Mouse (Mus musculus): Measurements from ENCODE around the gene Rpa1.
"Not testable (repeated sequence)": the region's sequence is repeated elsewhere in the genome, so short reads cannot be mapped to it uniquely, and the experiment has no call there.

The Rpa1 gene

DNA sequence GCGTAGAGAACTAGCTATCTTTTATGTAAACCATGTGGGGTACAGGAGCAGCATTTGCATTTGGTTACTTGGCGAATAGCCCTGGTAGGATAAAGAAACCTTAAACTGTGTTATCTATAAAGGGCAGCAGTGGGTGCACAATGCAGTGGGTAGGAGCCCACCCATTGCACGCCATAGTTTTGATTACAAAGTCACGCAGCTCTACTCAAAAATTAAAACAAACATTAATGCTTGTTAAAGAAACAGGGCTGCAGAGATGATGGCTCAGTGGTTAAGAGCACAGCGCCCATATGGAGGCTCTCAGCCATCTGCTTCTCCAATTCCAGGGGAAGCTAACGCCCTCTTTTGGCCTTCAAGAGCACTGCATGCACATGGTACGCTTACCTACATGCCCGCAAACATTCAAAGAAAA is 24.8 kb downstream of the Rpa1 start:
- DNase-seq (ENCODE audit: low read depth, low spot score) = no peak

DNA sequence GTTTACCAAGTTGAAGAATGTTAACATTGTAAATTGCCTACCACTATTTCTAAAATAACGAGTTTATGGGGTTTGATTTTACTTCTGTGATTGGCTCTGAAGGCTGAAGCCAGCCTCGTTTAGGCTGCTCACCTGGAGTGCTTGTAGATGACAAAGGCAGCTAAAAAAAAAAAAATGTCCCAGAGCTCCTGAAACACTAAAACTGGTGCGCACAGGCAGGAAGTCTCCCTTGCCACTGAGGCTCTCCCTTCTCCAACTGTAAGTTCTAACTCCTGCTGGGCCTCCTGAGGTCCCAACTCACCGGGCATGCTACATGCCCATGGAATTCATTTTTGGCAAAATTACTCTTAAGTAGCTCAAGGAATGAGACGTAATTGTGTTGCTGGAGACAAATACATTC is 28.9 kb downstream of the Rpa1 start:
- DNase-seq (ENCODE audit: low read depth, low spot score) = no peak

DNA sequence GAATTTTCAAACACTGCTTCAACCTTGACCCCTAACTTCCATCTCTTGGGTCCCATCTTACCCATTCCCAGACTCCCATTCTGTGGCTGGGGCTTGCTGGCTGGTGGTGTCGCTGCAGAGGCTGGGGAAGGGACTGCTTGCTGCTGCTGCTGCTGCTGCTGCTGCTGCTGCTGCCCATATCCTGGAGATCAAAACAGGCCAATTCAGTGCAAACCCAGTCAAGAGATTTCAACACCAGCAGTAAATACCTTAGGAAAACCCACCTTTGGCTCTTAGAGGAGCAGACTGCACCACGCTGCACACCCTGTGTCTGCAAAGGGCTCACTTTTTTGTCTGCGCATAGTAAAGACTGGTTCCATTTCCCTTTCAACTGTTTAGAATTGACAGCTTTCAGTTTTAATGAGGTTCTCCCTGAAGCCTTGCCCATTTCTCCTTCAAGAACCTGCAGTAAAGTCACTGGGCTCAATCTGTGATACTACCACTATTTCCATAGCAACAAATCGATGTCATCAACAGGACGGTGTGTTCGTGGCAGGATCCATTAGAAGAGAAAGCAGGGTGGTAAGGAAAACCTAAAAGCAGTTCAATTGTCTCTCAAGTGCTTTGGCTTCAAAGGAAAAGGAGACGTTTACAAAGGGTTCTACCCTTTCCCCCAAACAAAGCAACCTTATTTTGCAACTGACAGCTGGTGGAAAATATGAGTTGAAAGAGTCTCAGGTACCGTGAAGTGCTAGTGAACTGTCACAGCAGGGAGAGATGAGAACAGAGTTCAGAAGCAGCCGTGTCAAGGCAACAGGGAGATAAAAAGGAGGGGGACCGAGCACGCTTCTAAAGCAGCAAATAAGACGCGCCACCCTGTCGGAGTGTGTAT is 29.5 kb downstream of the Rpa1 start:
- DNase-seq (ENCODE audit: low read depth, low spot score) = no peak

DNA sequence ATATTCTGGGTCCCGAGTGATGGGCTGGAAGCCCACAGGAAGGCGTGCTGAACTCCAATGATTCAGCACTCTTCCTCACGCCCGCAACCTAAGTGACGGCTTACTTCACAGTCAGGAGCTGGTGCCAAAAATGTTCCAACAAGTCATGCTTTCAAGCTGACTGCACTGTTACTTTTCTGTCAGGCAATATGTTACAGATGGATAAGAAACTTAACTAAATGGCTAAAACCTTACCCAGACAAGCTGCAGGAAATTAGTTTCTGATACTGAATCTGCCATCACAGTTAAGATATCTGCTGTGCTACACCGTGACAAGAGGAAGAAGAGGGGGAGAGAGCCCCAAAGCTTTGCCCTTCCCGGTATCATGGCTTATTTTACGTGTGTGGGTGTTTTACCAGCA is 34.3 kb downstream of the Rpa1 start:
- DNase-seq (ENCODE audit: low read depth, low spot score) = no peak

DNA sequence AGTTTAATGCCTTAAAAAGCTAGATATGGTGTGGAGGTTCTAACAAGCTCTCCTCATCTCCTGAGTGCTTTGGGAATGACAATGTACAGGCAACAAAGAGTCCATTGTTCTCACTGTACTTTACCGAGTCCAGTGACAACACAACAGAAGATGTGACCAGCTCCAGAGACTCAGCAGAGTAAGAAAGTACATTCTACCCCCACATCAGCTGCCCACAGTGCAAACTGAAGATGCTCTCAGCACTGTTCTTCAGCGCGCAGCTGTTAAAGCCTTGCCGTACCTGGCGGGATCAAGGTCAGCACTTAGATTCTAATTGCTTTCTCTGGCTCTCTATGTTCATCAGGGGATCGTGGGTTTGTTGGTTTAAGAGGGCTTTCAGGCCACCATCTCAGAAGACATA is 36.4 kb downstream of the Rpa1 start:
- no peak for DNase-seq (ENCODE audit: low read depth, low spot score)

DNA sequence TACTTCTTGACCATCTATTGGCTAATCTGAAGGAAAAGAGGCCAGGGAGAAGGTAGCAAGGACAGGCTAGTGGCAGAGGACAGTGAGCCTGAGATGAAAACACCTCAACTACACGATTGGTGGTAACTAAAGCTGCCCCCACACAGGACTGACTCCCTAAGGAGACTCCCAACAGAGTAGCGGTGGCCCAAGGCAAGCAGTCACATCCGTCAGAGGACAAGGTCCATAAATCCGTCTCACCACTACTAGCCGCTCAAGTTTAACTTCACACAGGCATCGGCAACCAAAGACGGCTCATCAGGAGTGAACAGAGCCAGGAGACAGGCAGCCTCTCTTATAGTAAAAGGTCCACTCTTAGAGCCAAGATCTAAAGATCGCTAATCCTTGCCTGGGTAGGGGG is 37.3 kb downstream of the Rpa1 start:
- no peak for DNase-seq (ENCODE audit: low read depth, low spot score)

DNA sequence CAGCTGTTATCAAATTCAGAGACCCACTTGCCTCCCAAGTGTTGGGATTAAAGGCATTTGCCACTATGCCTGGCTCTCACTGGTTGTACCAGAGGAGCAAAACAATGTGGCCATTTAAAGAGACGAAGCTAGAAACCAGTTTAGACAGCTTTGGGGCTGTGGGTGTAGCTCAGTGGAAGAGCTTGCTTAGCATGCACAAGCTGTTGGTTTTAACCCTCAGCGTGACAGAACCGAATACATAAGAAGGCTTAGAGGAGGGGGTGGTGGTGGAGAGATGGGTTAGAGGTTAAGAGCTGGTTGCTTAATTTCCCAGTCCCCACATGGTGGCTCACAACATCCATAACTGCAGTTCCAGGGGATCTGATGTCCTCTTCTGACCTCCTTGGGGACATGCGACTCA is 39.5 kb downstream of the Rpa1 start:
- DNase-seq (ENCODE audit: low read depth, low spot score) = no peak

DNA sequence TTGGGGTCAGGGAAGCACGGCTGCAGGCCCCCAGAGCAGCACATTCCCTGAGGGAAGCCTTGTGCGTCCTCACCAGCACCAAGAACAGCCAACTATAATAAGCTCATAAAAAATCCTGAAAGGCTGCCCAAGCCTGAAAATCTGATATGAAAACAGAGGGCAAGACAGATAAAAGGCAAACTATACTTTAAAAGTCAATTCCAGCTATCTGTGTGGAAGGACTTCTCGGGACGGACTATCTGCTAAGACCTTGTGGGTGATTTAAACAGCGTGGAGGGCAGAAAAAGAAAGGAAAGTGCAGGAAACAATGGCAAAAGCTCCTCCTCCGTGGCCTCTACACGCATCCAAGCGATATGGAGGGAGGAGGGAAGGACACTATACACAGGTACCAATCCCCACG is 43.3 kb downstream of the Rpa1 start:
- no peak for DNase-seq (ENCODE audit: low read depth, low spot score)

DNA sequence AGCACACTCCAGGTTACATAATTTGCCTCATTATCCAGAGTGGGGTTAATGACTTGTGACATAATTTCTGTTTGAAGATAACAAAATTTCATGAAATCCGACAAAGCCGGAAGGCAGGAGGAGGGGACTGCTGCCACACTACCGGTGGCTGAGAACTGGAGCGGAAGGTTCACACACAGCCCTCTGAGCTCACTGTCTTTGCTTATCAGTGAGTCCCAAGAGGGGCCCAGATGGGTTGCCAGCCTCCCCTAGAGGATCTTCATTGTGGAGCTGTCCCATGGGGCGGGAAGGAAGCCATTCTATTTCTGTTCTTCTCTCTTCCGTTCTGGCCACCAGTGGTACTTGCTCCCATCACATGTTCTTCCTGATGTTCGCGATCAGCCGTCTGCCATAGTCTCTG is 47.2 kb downstream of the Rpa1 start:
- DNase-seq (ENCODE audit: low read depth, low spot score) = no peak

DNA sequence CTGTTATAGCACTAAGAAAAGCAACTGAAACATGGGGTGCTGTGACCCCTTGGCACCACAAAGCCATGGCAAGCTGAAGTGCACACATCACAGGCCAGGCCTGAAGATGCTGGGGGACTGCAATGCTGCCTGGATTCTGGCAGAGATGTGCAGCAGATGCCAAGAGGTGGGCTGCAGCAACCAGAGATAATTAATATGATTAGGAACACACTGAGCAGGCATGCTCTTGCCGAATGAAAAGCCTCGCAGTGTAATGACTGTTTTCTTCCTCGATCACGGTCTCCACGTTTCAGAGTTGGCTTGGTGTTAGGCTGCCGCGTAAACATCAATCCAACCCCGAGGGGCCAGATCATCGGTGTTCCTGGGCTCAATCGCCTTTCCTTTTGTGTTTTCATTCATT is 48.3 kb downstream of the Rpa1 start:
- DNase-seq (ENCODE audit: low read depth, low spot score) = no peak

DNA sequence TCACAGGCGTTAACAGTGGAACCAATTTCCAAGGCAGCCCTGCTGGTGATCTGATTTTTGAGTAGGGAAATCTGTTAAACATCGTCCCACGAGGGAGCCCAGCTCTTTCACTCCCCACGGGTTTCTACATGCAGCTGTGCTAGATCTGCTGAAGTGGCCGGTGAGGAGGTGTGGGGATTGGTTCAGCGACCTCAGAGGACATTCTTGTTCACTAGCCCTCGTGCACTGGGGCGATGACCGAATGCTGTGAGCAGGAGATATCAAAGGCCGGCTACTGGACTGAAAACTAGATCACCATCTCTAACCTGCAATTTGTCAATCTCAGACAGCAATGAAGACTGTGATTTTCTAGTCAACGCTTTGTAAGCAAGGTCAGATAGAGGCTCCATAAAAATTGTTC is 49.6 kb downstream of the Rpa1 start:
- no peak for DNase-seq (ENCODE audit: low read depth, low spot score)

DNA sequence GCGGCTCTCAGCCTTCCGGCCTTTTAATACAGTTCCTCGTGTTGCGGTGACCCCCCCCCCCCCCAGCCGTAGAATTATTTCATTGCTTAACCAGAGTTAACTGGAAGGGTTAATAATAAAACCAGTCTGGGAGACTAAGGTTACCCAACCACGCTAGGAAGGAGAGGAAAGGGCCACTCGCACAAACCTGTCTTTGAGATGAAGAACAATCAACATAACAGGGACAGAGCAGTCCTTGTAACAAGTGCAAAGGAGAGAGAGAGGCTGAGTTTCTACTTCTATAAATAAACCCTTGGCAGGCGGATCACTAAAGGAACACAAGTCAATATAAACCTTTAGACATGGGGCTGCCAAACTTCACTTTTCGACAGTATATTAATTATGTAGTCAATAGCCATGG is 50.5 kb downstream of the Rpa1 start:
- no peak for DNase-seq (ENCODE audit: low read depth, low spot score)

DNA sequence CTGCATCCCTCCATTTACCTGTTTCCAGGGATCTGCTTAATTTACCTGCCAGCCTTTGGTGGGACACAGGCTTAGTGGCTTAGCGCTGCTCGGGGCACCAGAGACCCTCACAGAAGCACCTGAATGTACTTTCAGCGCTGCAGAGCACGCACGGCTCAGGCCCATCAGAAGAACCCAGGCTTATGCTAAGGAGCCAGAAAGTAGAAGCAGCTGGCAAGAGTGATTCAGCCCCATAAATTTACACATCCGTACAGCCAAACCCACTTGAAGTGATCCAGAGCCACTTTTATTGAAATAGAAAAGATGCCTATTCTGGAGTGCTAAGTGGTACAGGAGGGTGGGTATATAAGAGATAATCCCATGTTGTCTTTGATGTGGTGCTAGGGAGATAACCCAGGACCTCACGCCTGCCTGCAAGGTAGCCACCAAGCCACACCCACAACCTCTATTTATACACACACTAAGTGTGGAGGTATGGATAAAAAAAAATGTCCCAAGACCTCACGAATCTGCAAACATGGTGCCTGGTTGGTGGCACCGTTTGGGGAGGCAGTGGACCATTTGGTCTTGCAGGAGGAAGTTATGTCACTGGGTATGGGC is 51.6 kb downstream of the Rpa1 start:
- DNase-seq (ENCODE audit: low read depth, low spot score) = no peak

DNA sequence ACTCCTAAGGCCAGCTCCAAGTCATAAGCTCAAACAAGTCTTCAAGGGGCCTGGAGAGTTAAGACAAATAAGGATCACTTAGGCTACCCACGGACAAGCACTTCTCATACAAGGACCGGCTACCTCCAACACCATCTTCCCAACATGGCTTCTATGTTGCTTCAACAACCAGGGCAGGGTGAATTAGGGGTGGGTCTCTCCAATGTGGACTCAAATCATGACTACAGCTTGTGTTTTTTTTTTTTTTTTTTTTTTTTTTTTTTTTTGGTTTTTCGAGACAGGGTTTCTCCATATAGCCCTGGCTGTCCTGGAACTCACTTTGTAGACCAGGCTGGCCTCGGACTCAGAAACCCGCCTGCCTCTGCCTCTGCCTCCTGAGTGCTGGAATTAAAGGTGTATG is 52.6 kb downstream of the Rpa1 start:
- DNase-seq (ENCODE audit: low read depth, low spot score) = not testable (repeated sequence)

DNA sequence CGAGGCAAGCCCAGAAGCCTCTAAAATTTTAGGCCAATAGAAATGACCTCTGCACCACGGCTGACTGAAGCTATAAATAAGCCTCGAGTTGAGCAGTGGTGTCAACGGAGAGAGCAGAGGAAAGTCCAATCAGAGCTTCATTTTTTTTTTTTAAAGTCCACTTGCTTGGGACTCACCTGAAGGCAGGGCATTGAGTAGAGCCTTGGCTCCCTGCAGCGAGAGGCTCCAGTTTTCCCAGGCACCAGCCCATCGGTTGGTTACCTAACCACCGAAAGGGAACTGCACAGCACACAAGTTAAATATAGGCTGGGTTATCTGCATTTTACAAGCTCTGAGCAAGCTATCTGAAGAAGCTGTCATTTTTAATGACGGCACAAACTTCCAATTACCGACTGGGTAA is 53.3 kb downstream of the Rpa1 start:
- DNase-seq (ENCODE audit: low read depth, low spot score) = no peak

DNA sequence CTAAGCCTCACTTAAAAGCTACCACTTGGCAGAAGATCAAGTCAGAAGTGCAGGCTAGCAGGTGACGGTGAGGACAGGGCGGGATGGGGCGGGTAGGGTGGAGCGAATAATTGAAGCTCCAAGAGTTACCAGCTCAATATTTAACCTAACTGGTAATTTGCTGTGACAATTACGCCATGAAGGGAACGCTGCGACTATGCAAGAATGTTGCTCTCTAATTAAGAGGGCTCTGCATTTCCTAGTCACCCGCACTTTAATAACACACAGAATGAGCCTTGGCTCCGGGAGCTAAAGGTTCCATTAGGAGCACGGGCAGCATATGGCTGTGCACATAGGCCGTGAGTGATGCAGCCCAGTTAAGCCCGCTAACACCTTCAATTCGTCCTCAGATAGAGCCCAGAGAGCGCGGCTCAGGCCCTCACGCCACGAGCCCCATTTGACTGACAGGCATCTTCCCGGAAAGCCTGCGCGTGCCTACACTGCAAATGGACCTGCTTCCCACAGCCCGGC is 54.2 kb downstream of the Rpa1 start:
- no peak for DNase-seq (ENCODE audit: low read depth, low spot score)

DNA sequence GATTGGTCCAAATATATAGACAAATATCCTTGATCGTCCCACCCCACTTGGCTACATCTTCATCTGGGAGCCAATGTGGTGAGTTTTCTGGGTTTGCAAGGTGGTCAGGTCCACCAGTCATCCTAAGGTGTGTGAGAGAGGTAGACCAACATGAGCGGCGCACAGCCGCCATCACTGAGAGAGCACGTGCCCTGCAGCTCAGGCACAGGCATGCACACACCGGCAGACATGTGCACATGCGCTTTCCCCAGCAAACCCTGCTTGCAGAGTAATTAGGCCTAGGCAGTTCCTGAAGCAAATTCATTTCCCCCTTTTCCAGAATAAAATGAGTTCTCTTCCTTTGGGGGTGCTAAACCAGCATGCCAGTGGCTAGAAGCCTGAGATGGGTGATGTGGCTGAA is 55.8 kb downstream of the Rpa1 start:
- DNase-seq (ENCODE audit: low read depth, low spot score) = no peak

DNA sequence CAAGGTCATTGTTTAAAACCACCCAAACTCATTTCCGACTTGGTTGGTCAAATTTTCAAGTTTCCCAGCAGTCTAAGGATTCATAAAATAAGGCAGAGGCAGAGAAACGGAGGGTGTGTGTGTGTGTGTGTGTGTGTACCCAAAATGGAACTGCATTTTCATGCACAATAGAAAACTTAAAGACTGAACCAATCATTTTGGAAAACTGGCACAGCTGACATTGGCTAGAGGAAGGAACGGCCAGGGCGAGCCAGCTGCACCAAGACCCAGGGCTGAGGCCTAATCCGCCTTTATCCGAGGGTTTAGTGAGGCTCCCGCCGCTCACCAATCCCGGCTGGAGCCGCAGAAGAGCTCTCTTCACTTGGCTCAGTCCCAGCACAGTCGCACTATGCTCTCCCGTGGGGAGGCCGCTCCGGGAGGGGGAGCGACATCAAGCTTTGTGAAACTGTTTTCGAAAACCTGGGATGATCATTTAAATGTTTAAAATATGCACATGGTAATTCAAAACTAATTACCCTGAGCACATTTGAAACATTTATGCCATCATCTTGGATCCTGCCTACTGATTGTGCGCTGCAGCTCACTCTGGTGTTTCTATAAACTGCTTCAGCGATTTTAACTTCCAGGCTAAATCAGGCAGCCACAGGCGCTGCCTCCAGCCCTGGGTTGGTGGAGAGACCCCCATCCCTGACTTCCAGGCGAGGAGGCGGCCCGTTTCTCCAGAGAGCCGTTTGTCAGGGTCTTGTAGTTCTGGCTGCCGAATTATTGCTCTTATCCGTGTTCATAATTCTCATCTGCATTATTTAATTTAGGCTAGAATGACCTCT is 56.5 kb downstream of the Rpa1 start:
- no peak for DNase-seq (ENCODE audit: low read depth, low spot score)

DNA sequence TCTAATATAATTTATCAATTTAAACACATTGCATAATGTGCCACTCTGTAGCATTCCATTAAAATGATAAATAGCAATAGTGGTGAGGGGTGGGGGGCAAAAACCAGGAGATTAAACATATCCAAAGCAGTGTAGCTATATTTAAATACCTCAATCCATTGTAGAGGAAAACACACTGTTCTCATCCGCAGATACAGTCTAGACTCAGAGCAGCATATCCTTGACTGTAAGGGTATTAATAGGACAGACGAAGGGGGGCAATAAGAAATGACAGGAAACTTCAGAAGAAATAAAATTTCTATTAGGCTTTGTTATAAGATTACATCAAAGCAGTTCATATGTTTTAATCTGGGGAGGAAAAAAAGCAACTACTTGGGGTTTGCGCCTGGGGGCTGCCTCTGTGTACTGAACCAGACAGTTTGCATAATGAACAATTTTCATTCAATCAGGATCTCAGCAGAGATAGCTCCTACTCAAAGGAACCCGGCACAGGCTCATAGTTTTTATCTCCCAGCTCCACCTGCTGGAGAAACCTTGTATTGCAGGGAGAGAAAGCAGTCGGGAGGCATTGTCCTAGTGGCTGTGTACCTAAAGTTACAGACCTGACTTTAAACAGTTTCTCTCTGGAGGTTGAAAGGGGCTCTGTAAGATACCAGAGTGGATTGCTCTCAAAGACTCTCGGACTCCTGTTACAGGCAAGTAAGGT is 57.4 kb downstream of the Rpa1 start:
- DNase-seq (ENCODE audit: low read depth, low spot score) = no peak

DNA sequence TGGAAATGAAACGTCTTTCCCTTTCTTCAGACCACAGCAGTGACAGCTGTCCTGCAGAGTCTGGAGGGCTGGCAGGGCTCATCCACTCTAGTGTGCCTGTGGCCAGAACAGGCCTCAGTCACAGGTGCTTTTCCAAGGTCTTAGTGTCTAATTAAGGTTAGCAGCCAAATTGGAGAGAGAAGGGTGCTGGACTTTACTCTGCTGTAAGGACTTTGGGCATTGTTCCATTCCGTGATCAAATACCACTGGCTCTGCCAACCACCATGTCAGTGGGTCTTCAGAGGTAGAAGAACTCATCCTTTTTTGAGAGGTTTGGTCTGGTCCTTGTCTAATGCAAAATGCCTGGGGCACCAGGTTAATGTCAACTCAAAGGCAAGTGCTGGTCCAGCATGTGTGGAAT is 59.0 kb downstream of the Rpa1 start:
- DNase-seq (ENCODE audit: low read depth, low spot score) = no peak

DNA sequence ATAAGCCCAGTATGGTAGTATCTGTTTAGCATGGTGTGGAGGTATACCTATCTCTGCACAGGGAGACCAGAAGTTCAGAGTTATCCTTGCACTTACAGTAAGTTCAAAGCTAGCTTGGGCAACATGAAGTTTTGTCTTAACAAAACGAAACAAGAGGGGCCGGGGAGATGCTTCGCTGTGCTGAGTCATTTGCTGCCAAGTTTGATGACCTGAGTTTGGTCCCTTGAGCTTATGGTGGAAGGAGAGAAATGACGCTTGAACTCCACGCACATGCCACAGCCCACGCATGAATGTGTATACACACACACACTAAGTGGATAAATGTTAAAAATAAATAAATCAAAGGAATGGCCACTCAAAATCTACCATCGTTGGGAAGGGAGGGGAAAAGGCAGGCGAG is 59.6 kb downstream of the Rpa1 start:
- no peak for DNase-seq (ENCODE audit: low read depth, low spot score)

DNA sequence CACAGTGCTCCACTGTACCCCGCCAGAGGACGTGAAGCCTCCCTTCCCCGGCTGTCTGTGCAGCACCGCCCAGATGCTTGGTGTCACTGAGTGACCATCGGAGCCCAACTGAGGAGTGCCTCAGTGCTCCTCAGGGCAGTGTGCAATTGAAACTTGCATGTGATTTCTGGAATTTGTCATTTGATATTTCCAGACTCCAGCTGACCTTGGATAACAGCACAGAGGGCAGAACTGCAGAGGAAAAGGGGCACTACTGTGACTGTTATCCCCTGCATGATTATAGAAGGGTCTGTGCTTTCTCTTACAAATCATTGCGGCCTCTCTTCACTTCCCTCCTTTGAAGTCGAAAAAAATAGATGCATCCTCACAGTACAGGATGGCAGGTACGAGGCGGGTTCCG is 60.2 kb downstream of the Rpa1 start:
- no peak for DNase-seq (ENCODE audit: low read depth, low spot score)

All from brain, embryonic 18.5 days (tissue).